Mouse (Mus musculus): ENCODE results near the gene Scgb1a1.

GRCm38 (mm10) chr19:9100297-9101061 lies 12.7 kb upstream of the Scgb1a1 start:
- TF ChIP-seq ZKSCAN1 (IDR thresholded peaks at IDR 0.05; ENCODE audit: low read depth, low read length): no peak
- no peak for TF ChIP-seq CTCF (IDR thresholded peaks at IDR 0.05 in 2 of 3, conservative IDR thresholded peaks at IDR 0.05 in 1 of 3; ENCODE audit: control insufficient read depth in 1 of 3, insufficient read depth in 1 of 3, low read depth in 2 of 3, low read length in 3 of 3, poor library complexity in 1 of 3, severe bottlenecking in 1 of 3)
- no peak for TF ChIP-seq MAZ (IDR thresholded peaks at IDR 0.05; ENCODE audit: low read depth, low read length)
- TF ChIP-seq POLR2A (IDR thresholded peaks at IDR 0.05; ENCODE audit: control insufficient read depth in 1 of 2, insufficient read depth in 1 of 2, low read depth in 1 of 2, low read length in 2 of 2, poor library complexity in 1 of 2): no peak
- TF ChIP-seq CHD1 (IDR thresholded peaks at IDR 0.05; ENCODE audit: low read depth, low read length): no peak
- no peak for TF ChIP-seq CHD2 (IDR thresholded peaks at IDR 0.05; ENCODE audit: low read length)
- TF ChIP-seq TAL1 (IDR thresholded peaks at IDR 0.05; ENCODE audit: low read length): no peak
- TF ChIP-seq TCF12 (IDR thresholded peaks at IDR 0.05; ENCODE audit: low read depth, low read length): no peak

All from MEL (cell line).